Mouse (Mus musculus) CD4-positive helper T cell, adult 2 months (primary cell): ENCODE measurements at regions not wholly inside any gene's neighbourhood (a gene's known extent, or its start where the extent isn't known, plus 50 kb on each side); places are given as distances from the start of the nearest gene placed in this dataset.

Source experiments
- DNase-seq: peaks from one replicate; pipeline ENCODE4 v3.0.0-alpha.2; 2012; ENCODE audit warnings: low read depth, missing footprints, low spot score

- DNase-seq, result no peak
Observed at GRCm38 (mm10) chr13:84065256-84065898, 156.7 kb upstream of the Tmem161b start.

- DNase-seq, result no peak
Observed at GRCm38 (mm10) chr13:84066211-84066959, 155.7 kb upstream of the Tmem161b start.

DNA sequence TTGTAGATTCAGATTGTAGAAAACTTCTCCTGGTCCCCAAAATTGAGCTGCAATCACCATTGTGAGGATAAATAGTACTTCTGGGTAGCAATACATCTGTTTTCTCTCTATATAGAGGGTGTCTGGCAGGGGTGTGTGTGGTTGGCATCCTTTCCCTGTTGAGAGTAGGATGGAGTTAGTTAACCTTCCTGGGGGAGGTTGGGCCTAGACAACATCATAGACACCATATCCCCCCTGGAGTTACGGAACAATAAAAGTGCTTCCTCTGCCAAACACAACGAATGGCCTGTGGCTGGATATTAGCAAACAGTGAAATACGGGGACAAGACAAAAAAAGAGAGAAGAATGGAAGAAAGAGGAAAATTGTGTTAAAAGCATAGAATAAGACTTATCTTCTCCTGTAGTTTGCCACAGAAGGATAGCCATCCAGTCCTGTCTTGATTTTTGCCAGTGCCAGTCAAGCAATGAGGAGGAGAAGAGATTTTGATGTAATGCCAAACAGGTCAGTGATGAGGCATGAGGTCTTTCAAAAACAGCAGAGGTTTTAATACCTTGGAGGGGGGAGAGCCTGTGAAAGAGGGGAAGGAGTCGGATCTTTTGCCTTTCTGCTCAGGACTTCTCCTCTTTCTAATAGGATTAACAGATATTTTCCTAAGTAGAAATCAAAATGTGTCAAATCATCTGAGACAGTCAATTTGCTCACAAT lies 155.0 kb upstream of the Tmem161b start:
- no peak for DNase-seq

GRCm38 (mm10) chr13:84068365-84068764 lies 153.7 kb upstream of the Tmem161b start:
- no peak for DNase-seq
